Mouse (Mus musculus) limb, embryonic 15.5 days (tissue): Measurements from ENCODE around the gene Cdsn. TPM values are rescaled to one million over a fixed set of nuclear protein-coding genes. Genes with fewer than 3 reads are reported as not detected.
A peak's percentile ranks its signal among the peaks of the same experiment; 100 is the strongest.

Experiments
- ATAC-seq: fragments of 200-750 bp; cut with Nextera tagmentation; 2 replicates; pipeline ENCODE4 v1.8.0; 2017; ENCODE audit warnings: low read depth, moderate TSS enrichment; ENCODE audit not compliant: insufficient number of reproducible peaks, low FRiP score, low TSS enrichment
- H3K27ac ChIP-seq: fragments of 300-500 bp; sonication (generic); 2 replicates; pipeline ENCODE4 v1.5.1; 2015; ENCODE audit warnings: moderate library complexity, mild to moderate bottlenecking, inconsistent platforms
- H3K27me3 ChIP-seq: fragments of 300-500 bp; sonication (generic); 2 replicates; pipeline ENCODE4 v1.6.1; 2015; ENCODE audit warnings: inconsistent platforms
- H3K36me3 ChIP-seq: fragments of 300-500 bp; sonication (generic); 2 replicates; pipeline ENCODE4 v1.6.1; 2015; ENCODE audit warnings: inconsistent platforms
- H3K4me1 ChIP-seq: fragments of 300-500 bp; sonication (generic); 2 replicates; pipeline ENCODE4 v1.6.1; 2015; ENCODE audit warnings: inconsistent platforms
- H3K4me2 ChIP-seq: fragments of 300-500 bp; sonication (generic); 2 replicates; pipeline ENCODE4 v1.6.1; 2015; ENCODE audit warnings: mild to moderate bottlenecking, inconsistent platforms
- H3K4me3 ChIP-seq: fragments of 300-500 bp; sonication (generic); 2 replicates; pipeline ENCODE4 v1.5.1; 2015; ENCODE audit warnings: mild to moderate bottlenecking, inconsistent platforms
- H3K9ac ChIP-seq: fragments of 300-500 bp; sonication (generic); 2 replicates; pipeline ENCODE4 v1.6.1; 2015; ENCODE audit warnings: inconsistent platforms
- H3K9me3 ChIP-seq: fragments of 300-500 bp; sonication (generic); 2 replicates; pipeline ENCODE4 v1.6.1; 2016; ENCODE audit warnings: inconsistent platforms
- WGBS: fragments of 180-500 bp; shearing (Covaris S2); methylation state at CpG from one replicate; pipeline ENCODE4 v1.1.7; 2015; 5-methylcytosine and 5-hydroxymethylcytosine counted together
- polyA plus RNA-seq: library from polyadenylated mRNA; unstranded; fragments of >200 nt; fragmentation: Nextera tagmentation; extraction: Ambion mirVana; gene quantifications from 2 replicates; pipeline ENCODE4 v1.2.1, GENCODE M21; 2015

The Cdsn gene
- polyA plus RNA-seq, 1 experiment from 2014 or later, result 2.0 TPM

- no peak for ATAC-seq
- H3K36me3 ChIP-seq, result no peaks in the 10 kb centered on the region
- WGBS, result 18% methylated on average over 16 of the region's 16 CpGs
- peak overlapping the region; percentile 33 for H3K4me2 ChIP-seq
- no peaks in the 10 kb centered on the region for H3K27me3 ChIP-seq
- peaks cover 5% of the 10 kb centered on the region for H3K4me1 ChIP-seq
- no peak overlapping the region for H3K9ac ChIP-seq
- no peak overlapping the region for H3K27ac ChIP-seq
- H3K9me3 ChIP-seq, result no peaks in the 10 kb centered on the region
- no peak overlapping the region for H3K4me3 ChIP-seq
Measured at GRCm38 (mm10) chr17:35584330-35584937, 32.5 kb downstream of the Cdsn start.

DNA sequence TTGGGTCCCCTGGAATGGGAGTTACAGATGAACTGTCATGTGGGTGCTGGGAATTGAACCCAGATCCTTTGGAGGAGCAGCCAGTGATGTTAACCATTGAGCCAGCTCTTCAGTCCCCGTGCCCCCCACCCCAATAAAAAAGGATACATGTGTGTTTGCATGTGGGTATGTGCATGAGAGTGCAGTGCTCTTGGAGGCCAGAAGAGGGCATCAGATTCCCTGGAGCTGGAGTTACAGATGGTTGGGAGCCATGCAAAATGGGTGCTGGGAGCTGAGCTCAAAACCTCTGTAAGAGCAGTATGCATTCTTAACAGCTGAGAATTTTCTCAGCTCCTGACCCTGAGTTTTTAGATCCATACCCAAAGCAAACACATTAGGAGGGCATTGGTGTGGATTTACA lies 35.4 kb downstream of the Cdsn start:
- H3K27me3 ChIP-seq, result no peaks in the 10 kb centered on the region
- H3K4me1 ChIP-seq, result peaks cover 8% of the 10 kb centered on the region
- no peak overlapping the region for H3K27ac ChIP-seq
- H3K9ac ChIP-seq, result no peak overlapping the region
- no peaks in the 10 kb centered on the region for H3K36me3 ChIP-seq
- no peaks in the 10 kb centered on the region for H3K9me3 ChIP-seq
- H3K4me2 ChIP-seq, result no peak overlapping the region
- 82% methylated on average over 1 of the region's 1 CpGs for WGBS
- no peak for ATAC-seq
- H3K4me3 ChIP-seq, result no peak overlapping the region

DNA sequence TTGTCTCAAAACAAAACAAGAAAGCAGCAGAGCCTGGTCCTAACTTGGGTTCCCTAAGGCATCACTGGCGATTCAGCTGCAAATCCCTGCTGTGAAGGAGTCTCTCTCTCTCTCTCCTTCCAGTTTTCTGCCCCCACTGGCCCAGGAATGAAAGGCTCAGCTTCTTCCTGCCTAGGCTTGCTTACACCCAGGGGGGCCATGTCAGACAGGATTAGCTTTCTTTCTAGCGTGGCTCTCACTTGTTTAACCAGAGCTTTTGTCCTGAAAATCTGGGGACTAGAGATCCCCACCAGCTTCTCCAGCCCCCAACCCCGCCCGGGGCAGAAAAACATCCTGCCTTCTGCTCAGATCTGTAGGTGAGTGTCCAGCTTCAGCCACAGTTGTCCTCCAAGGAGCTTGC lies 36.5 kb downstream of the Cdsn start:
- no peak for ATAC-seq
- no peaks in the 10 kb centered on the region for H3K27me3 ChIP-seq
- peaks cover 8% of the 10 kb centered on the region for H3K4me1 ChIP-seq
- H3K9ac ChIP-seq, result no peak overlapping the region
- H3K27ac ChIP-seq, result no peak overlapping the region
- H3K4me3 ChIP-seq, result no peak overlapping the region
- no peaks in the 10 kb centered on the region for H3K36me3 ChIP-seq
- no peak overlapping the region for H3K4me2 ChIP-seq
- WGBS, result 30% methylated on average over 4 of the region's 4 CpGs
- H3K9me3 ChIP-seq, result no peaks in the 10 kb centered on the region

DNA sequence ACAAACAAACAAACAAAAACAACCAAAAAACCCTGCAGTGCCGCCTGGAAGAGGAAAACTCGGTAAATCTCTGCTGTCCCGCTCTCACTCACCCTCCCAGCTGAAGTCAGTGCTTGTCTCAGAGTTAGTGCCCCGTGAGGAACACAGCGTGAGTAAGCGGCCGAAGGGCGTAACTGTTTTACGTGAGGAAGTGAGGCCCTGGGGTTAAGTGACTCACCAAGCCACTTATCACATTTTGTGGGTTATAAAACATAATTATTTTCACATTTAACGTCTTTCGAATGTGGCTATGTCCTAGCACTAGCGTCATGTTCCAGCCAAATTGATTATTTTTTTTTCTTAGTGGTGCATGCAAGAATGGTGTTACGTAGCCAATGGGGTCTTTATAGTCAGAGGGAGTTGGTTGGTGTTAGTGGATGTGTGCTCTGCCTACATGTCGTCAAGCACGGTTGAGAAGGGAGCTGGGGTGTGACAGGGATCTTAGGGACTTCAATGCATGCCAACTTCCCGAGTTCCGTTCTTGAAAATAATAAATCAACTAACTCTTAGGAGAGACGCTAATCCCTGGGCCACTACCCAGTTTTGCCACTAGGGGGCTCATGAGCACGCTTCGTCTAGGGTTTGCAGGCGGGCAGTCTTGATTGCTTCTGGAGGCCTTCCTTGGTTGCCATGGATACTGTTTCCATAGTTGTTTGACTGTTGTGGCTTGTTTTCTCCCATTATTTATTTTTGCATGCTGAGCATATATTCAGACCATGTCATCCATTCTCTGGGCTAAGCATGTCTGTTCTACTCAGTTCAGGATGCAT lies 38.7 kb downstream of the Cdsn start:
- Histone ChIP-seq H3K27ac (no peak overlapping the region), H3K9ac (no peak overlapping the region), H3K27me3 (no peaks in the 10 kb centered on the region), H3K36me3 (no peaks in the 10 kb centered on the region), H3K4me2 (peak overlapping the region; percentile 19; the same call in 1 of the 2 replicates), H3K4me3 (no peak overlapping the region), H3K9me3 (no peaks in the 10 kb centered on the region), H3K4me1 (0 out of 2 replicates have a peak, but pooled peaks cover 2% of the 10 kb centered on the region)
- ATAC-seq, result peak; percentile 63
- WGBS, result 22% methylated on average over 21 of the region's 21 CpGs

DNA sequence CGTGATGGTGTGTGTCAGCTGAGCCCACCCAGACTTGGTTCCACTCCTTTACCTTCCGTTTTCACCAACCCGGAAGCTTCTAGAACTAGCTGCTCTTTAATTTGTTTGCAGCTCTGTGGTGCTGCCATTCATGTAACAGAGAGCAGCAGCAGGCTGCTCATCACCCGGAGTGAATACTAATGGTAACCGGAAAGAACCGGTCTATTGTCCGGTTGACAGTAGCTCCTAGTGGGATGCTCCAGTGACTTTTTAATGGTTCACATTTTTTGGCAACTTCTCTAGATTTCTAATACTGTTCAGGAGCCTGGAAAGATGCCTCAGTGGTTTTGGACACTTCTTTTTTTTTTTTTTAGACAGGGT lies 39.3 kb downstream of the Cdsn start:
- 0 out of 2 replicates have a peak, but pooled peaks cover 2% of the 10 kb centered on the region for H3K4me1 ChIP-seq
- H3K4me3 ChIP-seq, result no peak overlapping the region
- no peaks in the 10 kb centered on the region for H3K27me3 ChIP-seq
- H3K9me3 ChIP-seq, result no peaks in the 10 kb centered on the region
- ATAC-seq, result no peak
- 92% methylated on average over 7 of the region's 7 CpGs for WGBS
- no peak overlapping the region for H3K27ac ChIP-seq
- H3K36me3 ChIP-seq, result no peaks in the 10 kb centered on the region
- no peak overlapping the region for H3K4me2 ChIP-seq
- no peak overlapping the region for H3K9ac ChIP-seq

DNA sequence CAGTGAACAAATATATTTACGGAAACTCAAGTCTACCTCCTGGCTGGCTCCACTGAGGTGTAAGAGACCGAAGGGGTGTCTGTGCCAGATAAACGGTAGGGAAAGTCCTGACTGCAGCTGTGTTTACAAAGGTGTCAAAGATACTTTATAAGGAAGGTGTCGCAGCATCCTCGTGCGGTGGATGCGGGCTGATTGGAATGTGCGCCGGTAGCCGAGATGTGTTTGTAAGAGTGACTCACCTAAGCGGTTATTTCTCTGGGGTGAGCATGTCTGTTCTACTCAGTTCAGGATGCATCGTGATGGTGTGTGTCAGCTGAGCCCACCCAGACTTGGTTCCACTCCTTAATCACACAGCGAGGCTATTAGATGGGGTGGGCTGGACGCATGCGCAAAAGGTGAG lies 39.8 kb downstream of the Cdsn start:
- WGBS, result 86% methylated on average over 15 of the region's 15 CpGs
- Histone ChIP-seq H3K4me1 (0 out of 2 replicates have a peak, but pooled peaks cover 2% of the 10 kb centered on the region), H3K9ac (no peak overlapping the region), H3K36me3 (no peaks in the 10 kb centered on the region), H3K9me3 (no peaks in the 10 kb centered on the region), H3K4me2 (no peak overlapping the region), H3K27me3 (no peaks in the 10 kb centered on the region), H3K27ac (no peak overlapping the region), H3K4me3 (no peak overlapping the region)
- ATAC-seq, result no peak

DNA sequence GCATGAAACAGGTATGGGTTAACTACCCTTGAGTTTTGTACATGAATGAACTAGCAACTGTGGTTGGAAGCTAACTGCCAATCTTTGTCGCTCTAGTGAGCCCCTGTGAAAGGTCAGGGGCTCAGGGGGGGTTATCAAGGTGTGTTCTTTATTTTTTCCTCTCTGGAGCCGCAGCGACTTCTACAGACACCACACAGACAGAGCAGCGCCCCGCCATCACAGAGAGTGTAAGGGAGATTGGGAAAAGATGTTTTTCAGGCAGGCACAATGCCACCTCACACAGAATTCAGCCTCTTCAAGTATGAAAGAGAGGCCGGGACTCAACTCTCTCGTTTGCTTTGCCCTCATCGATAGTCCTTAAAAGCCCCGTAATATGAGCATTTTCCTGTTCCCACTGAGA lies 40.2 kb downstream of the Cdsn start:
- Histone ChIP-seq H3K27me3 (no peaks in the 10 kb centered on the region), H3K4me2 (no peak overlapping the region), H3K4me1 (0 out of 2 replicates have a peak, but pooled peaks cover 2% of the 10 kb centered on the region), H3K4me3 (no peak overlapping the region), H3K9me3 (no peaks in the 10 kb centered on the region), H3K9ac (no peak overlapping the region), H3K36me3 (no peaks in the 10 kb centered on the region), H3K27ac (no peak overlapping the region)
- no peak for ATAC-seq
- WGBS, result 78% methylated on average over 9 of the region's 9 CpGs

DNA sequence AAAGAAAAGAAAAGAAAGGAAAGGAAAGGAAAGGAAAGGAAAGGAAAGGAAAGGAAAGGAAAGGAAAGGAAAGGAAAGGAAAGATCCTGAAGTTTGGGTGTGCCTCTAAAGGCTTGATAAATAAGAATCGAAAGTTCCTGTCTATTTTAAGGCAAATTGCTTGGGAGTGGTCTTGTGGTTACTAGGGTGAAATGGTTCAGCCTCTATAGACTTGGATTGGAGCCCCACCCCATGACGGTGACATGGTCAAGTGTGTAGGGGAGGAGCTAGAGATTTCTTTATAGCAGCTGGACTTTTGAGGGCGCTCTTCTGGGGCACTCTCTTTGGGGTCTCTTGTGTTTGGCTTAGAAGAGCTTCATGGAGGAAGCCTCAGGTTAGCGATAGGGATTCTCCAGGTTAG lies 41.9 kb downstream of the Cdsn start:
- 43% methylated on average over 4 of the region's 4 CpGs for WGBS
- H3K9me3 ChIP-seq, result no peaks in the 10 kb centered on the region

DNA sequence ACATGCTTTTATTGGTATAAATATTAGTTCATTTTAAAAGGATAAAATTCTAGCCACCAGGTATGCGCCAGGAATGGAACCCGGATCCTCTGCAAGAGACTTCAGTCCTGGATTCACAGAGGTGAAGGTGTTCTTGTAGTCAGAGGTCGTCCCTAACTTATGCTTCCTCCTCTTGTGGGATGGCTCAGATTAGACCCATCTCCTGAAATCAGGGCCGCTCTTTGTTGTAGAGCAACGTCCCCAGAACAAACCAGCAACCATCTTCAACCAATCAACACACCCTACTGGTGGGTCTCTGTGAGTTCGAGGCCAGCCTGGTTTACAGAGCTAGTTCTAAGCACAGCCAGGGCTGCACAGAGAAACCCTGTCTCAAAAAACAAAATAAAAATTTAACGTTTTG lies 42.5 kb downstream of the Cdsn start:
- WGBS, result 79% methylated on average over 7 of the region's 7 CpGs
- Histone ChIP-seq H3K27ac (no peak overlapping the region), H3K27me3 (no peaks in the 10 kb centered on the region), H3K9me3 (no peaks in the 10 kb centered on the region), H3K4me3 (no peak overlapping the region), H3K4me1 (0 out of 2 replicates have a peak, but pooled peaks cover 2% of the 10 kb centered on the region), H3K9ac (no peak overlapping the region), H3K4me2 (no peak overlapping the region), H3K36me3 (no peaks in the 10 kb centered on the region)
- no peak for ATAC-seq

More for the DNA sequence above, 41.9 kb downstream of the Cdsn start:
- Histone ChIP-seq H3K4me3 (no peak overlapping the region), H3K27ac (no peak overlapping the region), H3K36me3 (no peaks in the 10 kb centered on the region), H3K4me2 (no peak overlapping the region), H3K4me1 (0 out of 2 replicates have a peak, but pooled peaks cover 2% of the 10 kb centered on the region), H3K9ac (no peak overlapping the region), H3K27me3 (no peaks in the 10 kb centered on the region)
- ATAC-seq, result no peak

DNA sequence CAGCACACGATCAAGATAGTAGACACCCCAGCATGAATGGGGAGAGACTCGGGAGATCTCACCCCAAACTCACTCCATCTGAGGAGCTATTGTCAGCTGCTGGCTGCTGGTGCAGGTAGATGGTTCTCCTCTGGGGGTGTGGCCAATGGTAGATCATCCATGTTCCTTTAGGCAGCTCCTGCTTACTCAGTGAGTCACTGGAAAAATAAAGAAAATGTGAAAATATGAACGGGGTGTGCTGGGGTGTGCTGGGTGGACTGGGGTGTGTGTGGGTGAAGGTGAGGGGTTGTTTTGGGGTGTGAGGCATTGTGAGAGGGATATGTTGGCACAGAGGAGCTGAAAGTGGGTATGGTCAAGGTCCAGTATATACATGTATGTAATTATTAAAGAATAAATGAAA lies 45.5 kb downstream of the Cdsn start:
- Histone ChIP-seq H3K27ac (no peak overlapping the region), H3K4me3 (no peak overlapping the region), H3K27me3 (no peaks in the 10 kb centered on the region), H3K9me3 (no peaks in the 10 kb centered on the region), H3K4me1 (0 out of 2 replicates have a peak, but pooled peaks cover 3% of the 10 kb centered on the region), H3K36me3 (no peaks in the 10 kb centered on the region), H3K4me2 (no peak overlapping the region), H3K9ac (no peak overlapping the region)
- no peak for ATAC-seq
- 96% methylated on average over 3 of the region's 3 CpGs for WGBS

DNA sequence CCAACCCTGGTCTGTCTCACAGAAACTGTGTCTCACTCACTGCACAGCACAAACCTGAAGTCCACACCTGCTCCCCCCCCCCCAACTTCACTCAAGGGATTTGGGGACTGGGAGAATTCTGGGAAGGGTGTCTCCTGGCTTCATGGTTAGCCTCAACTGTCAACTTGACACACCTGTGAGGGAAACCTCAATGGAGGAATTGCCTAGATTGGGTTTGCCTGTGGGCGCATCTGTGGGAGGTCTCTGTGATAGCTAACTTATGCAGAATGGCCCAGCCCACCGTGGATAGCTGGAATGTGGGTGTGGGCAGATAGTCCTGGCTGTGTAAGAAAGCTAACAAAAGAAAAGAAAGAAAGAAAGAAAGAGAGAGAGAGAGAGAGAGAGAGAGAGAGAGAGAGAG lies 49.3 kb downstream of the Cdsn start, which contains the start of gene Sfta2:
TSS of gene Sfta2 (plus strand) at position 301 of the 400 bp plus-strand sequence.
- H3K4me2 ChIP-seq, result no peak within 1 kb of the TSS
- H3K9me3 ChIP-seq, result no peaks in the 10 kb centered on the region
- no peak within 1 kb of the TSS for H3K27ac ChIP-seq
- no peak for ATAC-seq
- H3K4me3 ChIP-seq, result no peak within 1 kb of the TSS
- 39% methylated on average over 2 of the region's 2 CpGs for WGBS
- no peaks in the 10 kb centered on the region for H3K27me3 ChIP-seq
- H3K36me3 ChIP-seq, result no peaks in the 10 kb centered on the region
- no peak within 1 kb of the TSS for H3K9ac ChIP-seq
- H3K4me1 ChIP-seq, result 0 out of 2 replicates have a peak, but pooled peaks cover 3% of the 10 kb centered on the region

- H3K9ac ChIP-seq, result no peak overlapping the region
- no peak overlapping the region for H3K27ac ChIP-seq
- no peak overlapping the region for H3K4me2 ChIP-seq
- no peaks in the 10 kb centered on the region for H3K9me3 ChIP-seq
- ATAC-seq, result no peak
- WGBS, result 49% methylated on average over 8 of the region's 8 CpGs
- H3K36me3 ChIP-seq, result no peaks in the 10 kb centered on the region
- H3K4me3 ChIP-seq, result no peak overlapping the region
- H3K27me3 ChIP-seq, result no peaks in the 10 kb centered on the region
- 0 out of 2 replicates have a peak, but pooled peaks cover 3% of the 10 kb centered on the region for H3K4me1 ChIP-seq
Measured at GRCm38 (mm10) chr17:35601736-35602354, 49.9 kb downstream of the Cdsn start.
